Mouse (Mus musculus) liver, postnatal 0 days (tissue): Measurements from ENCODE around the gene Gm20388. TPM values are rescaled to one million over a fixed set of nuclear protein-coding genes. Genes with fewer than 3 reads are reported as not detected.

Experiments
- ATAC-seq: fragments of 200-750 bp; cut with Nextera tagmentation; 2 replicates; pipeline ENCODE4 v1.8.0; 2017; ENCODE audit warnings: mild to moderate bottlenecking, moderate library complexity
- DNase-seq: peaks from one replicate; pipeline ENCODE4 v3.0.0-alpha.2; 2016
- H3K27ac ChIP-seq: fragments of 300-500 bp; sonication (generic); 2 replicates; pipeline ENCODE4 v1.5.1; 2014; ENCODE audit warnings: antibody characterized with exemption, moderate library complexity, mild to moderate bottlenecking, low read depth
- H3K27me3 ChIP-seq: fragments of 300-500 bp; sonication (generic); 2 replicates; pipeline ENCODE4 v1.6.1; 2014; ENCODE audit warnings: low read length, control low read depth, mixed read lengths; ENCODE audit not compliant: insufficient read depth
- H3K36me3 ChIP-seq: fragments of 300-500 bp; sonication (generic); replicated peaks from 2 replicates; pipeline ENCODE4 v1.6.1; 2014; ENCODE audit warnings: mild to moderate bottlenecking, control low read depth, low read length, moderate library complexity, mixed read lengths; ENCODE audit not compliant: insufficient read depth
- H3K4me1 ChIP-seq: fragments of 300-500 bp; sonication (generic); 2 replicates; pipeline ENCODE4 v1.6.1; 2014; ENCODE audit warnings: antibody characterized with exemption, mild to moderate bottlenecking, control low read depth; ENCODE audit not compliant: insufficient read depth
- H3K4me2 ChIP-seq: fragments of 300-500 bp; sonication (generic); 2 replicates; pipeline ENCODE4 v1.6.1; 2014; ENCODE audit warnings: low read depth, mild to moderate bottlenecking, low read length, moderate library complexity, mixed read lengths
- H3K4me3 ChIP-seq: fragments of 300-500 bp; sonication (generic); 2 replicates; pipeline ENCODE4 v1.5.1; 2014; ENCODE audit warnings: low read depth, low read length
- H3K9ac ChIP-seq: fragments of 300-500 bp; sonication (generic); replicated peaks from 2 replicates; pipeline ENCODE4 v1.6.1; 2014; ENCODE audit warnings: mild to moderate bottlenecking, moderate library complexity
- H3K9me3 ChIP-seq: fragments of 300-500 bp; sonication (generic); 2 replicates; pipeline ENCODE4 v1.6.1; 2016; ENCODE audit warnings: mild to moderate bottlenecking, control low read depth, low read length, mixed read lengths
- CTCF ChIP-seq: sonication (generic); IDR thresholded peaks from 2 replicates; pipeline ENCODE4 v1.5.1; 2016; ENCODE audit warnings: antibody characterized with exemption, low read depth
- EP300 ChIP-seq: IDR thresholded peaks from 2 replicates; pipeline ENCODE4 v1.6.1; 2016; ENCODE audit warnings: antibody characterized with exemption, low read depth, mild to moderate bottlenecking
- WGBS: fragments of 180-500 bp; shearing (Covaris S2); extraction: QIAGEN DNeasy Blood & Tissue Kit; methylation state at CpG from one replicate; pipeline ENCODE4 v1.1.7; 2014; ENCODE audit not compliant: insufficient replicate concordance; 5-methylcytosine and 5-hydroxymethylcytosine counted together
- polyA plus RNA-seq: library from polyadenylated mRNA; unstranded; fragments of >200 nt; fragmentation: Nextera tagmentation; extraction: Ambion mirVana; gene quantifications from 2 replicates; pipeline ENCODE4 v1.2.1, GENCODE M21; 2015

Gene Gm20388
- polyA plus RNA-seq, 1 experiment from 2014 or later, result not detected

- Histone ChIP-seq H3K27me3 (peaks cover 4% of the 10 kb centered on the region), H3K4me3 (no peak overlapping the region), H3K4me2 (no peak overlapping the region), H3K36me3 (no peaks in the 10 kb centered on the region), H3K4me1 (no peaks in the 10 kb centered on the region), H3K9ac (no peak overlapping the region), H3K9me3 (no peaks in the 10 kb centered on the region), H3K27ac (no peak overlapping the region)
- ATAC-seq (no peak), DNase-seq (no peak)
- WGBS, result 76% methylated on average over 12 of the region's 12 CpGs
- TF ChIP-seq CTCF, result no peak
- TF ChIP-seq EP300, result no peak
Observed at GRCm38 (mm10) chr8:120996905-120997581, 1086.4 kb downstream of the Gm20388 start.

GRCm38 (mm10) chr8:120997926-120998325, 1087.3 kb downstream of the Gm20388 start:
- DNase-seq (no peak), ATAC-seq (no peak)
- H3K9me3 ChIP-seq, result no peaks in the 10 kb centered on the region
- WGBS, result 68% methylated on average over 9 of the region's 9 CpGs
- no peak overlapping the region for H3K4me3 ChIP-seq
- H3K27me3 ChIP-seq, result peaks cover 4% of the 10 kb centered on the region
- no peak overlapping the region for H3K4me2 ChIP-seq
- H3K27ac ChIP-seq, result no peak overlapping the region
- no peaks in the 10 kb centered on the region for H3K36me3 ChIP-seq
- H3K9ac ChIP-seq, result no peak overlapping the region
- TF ChIP-seq CTCF, result no peak
- TF ChIP-seq EP300, result no peak
- no peaks in the 10 kb centered on the region for H3K4me1 ChIP-seq

GRCm38 (mm10) chr8:120998966-120999365, 1088.3 kb downstream of the Gm20388 start:
- H3K9me3 ChIP-seq, result no peaks in the 10 kb centered on the region
- DNase-seq (no peak), ATAC-seq (no peak)
- no peak overlapping the region for H3K9ac ChIP-seq
- no peaks in the 10 kb centered on the region for H3K4me1 ChIP-seq
- no peak overlapping the region for H3K4me2 ChIP-seq
- no peak overlapping the region for H3K4me3 ChIP-seq
- 57% methylated on average over 14 of the region's 14 CpGs for WGBS
- no peak overlapping the region for H3K27ac ChIP-seq
- H3K27me3 ChIP-seq, result peaks cover 4% of the 10 kb centered on the region
- no peak for TF ChIP-seq EP300
- no peak for TF ChIP-seq CTCF
- H3K36me3 ChIP-seq, result no peaks in the 10 kb centered on the region

- no peak overlapping the region for H3K4me3 ChIP-seq
- 59% methylated on average over 12 of the region's 12 CpGs for WGBS
- H3K9ac ChIP-seq, result no peak overlapping the region
- no peaks in the 10 kb centered on the region; the same call in 1 of the 2 replicates for H3K27me3 ChIP-seq
- ATAC-seq (no peak), DNase-seq (no peak)
- H3K36me3 ChIP-seq, result no peaks in the 10 kb centered on the region
- no peaks in the 10 kb centered on the region for H3K4me1 ChIP-seq
- H3K9me3 ChIP-seq, result no peaks in the 10 kb centered on the region
- TF ChIP-seq EP300 (no peak), CTCF (no peak)
- no peak overlapping the region for H3K4me2 ChIP-seq
- H3K27ac ChIP-seq, result no peak overlapping the region
Observed at GRCm38 (mm10) chr8:121001951-121002350, 1091.3 kb downstream of the Gm20388 start.

GRCm38 (mm10) chr8:121002871-121003539, 1092.4 kb downstream of the Gm20388 start:
- Histone ChIP-seq H3K36me3 (no peaks in the 10 kb centered on the region), H3K9me3 (no peaks in the 10 kb centered on the region), H3K27ac (no peak overlapping the region), H3K27me3 (no peaks in the 10 kb centered on the region; the same call in 1 of the 2 replicates), H3K4me3 (no peak overlapping the region), H3K4me2 (no peak overlapping the region), H3K4me1 (no peaks in the 10 kb centered on the region), H3K9ac (no peak overlapping the region)
- TF ChIP-seq CTCF, result no peak
- no peak for TF ChIP-seq EP300
- WGBS, result 57% methylated on average over 17 of the region's 17 CpGs
- no peak for DNase-seq
- no peak for ATAC-seq

- 51% methylated on average over 2 of the region's 2 CpGs for WGBS
- DNase-seq, result no peak
- H3K4me2 ChIP-seq, result no peak overlapping the region
Observed at GRCm38 (mm10) chr8:121003639-121004038, 1093.0 kb downstream of the Gm20388 start.

More at GRCm38 (mm10) chr8:121003639-121004038, 1093.0 kb downstream of the Gm20388 start:
- no peak overlapping the region for H3K9ac ChIP-seq
- H3K36me3 ChIP-seq, result no peaks in the 10 kb centered on the region
- H3K4me3 ChIP-seq, result no peak overlapping the region
- H3K27ac ChIP-seq, result no peak overlapping the region
- ATAC-seq, result no peak
- TF ChIP-seq CTCF (no peak), EP300 (no peak)
- H3K4me1 ChIP-seq, result no peaks in the 10 kb centered on the region
- H3K27me3 ChIP-seq, result no peaks in the 10 kb centered on the region; the same call in 1 of the 2 replicates
- no peaks in the 10 kb centered on the region for H3K9me3 ChIP-seq
